Comparison of ENCODE assay signal across 24 mouse cellular contexts in the genomic region with DNA sequence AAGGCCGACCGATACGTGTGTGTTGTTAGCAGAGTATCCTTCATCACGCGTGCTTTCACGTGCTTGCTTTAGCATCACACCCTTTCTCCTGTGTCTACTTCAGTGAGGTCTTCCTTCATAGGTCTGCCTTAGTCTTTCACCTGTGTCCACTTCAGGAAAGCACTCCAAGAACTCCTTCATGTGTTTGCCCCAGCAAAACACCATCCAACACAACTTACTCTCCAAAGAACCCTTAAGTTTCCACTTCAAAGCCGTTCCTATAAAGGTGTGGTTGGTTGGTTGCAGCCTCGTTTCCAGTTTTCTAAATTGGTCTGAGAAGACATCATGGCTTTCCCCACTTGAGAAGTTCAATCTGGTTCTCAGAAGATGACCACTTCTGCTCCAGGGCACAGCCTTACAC. TPM values are rescaled to one million over a fixed set of nuclear protein-coding genes. Genes with fewer than 3 reads are reported as not detected.
DNase-seq lines count a peak whose midpoint lies in the region; ATAC-seq lines count a peak whose summit lies in the region.
"Had no signal": no experiment of that assay in that cellular context is flagged by ENCODE, and none has a peak within 500 bp of the region (broad histone marks: within the 10 kb centered on the region; RNA-seq: fewer than 3 reads in every experiment).

No protein-coding gene starts in this region.

- ATAC-seq in midbrain, embryonic 11.5 days (ENCODE audit: low FRiP score), result no peak
- ATAC-seq in midbrain, embryonic 15.5 days (replicated peaks), result no peak
- ATAC-seq: activated CD4-positive, CD25-positive, alpha-beta regulatory T cell, adult 4 months; CD4-positive, CD25-positive, alpha-beta regulatory T cell, adult 4 months; Patski had no signal

- 91% methylated on average over 8 of the region's 8 CpGs for WGBS in heart, embryonic 10.5 days
- 91% methylated on average over 8 of the region's 8 CpGs for WGBS in midbrain, embryonic 11.5 days
- WGBS in midbrain, embryonic 15.5 days, result 94% methylated on average over 8 of the region's 8 CpGs

- H3K4me2 ChIP-seq in midbrain, embryonic 11.5 days, result no peak overlapping the region
- no peak overlapping the region for H3K4me2 ChIP-seq in midbrain, embryonic 15.5 days
- H3K4me2 ChIP-seq: embryonic facial prominence, embryonic 12.5 days; forebrain, embryonic 13.5 days; forebrain, embryonic 15.5 days had no signal

- H3K27me3 ChIP-seq in heart, embryonic 10.5 days (ENCODE audit: insufficient read depth, poor library complexity, severe bottlenecking), result no peaks in the 10 kb centered on the region
- no peaks in the 10 kb centered on the region for H3K27me3 ChIP-seq in midbrain, embryonic 11.5 days (ENCODE audit: control insufficient read depth, insufficient read depth, low read length)
- H3K27me3 ChIP-seq in midbrain, embryonic 15.5 days (replicated peaks), result no peaks in the 10 kb centered on the region
- H3K27me3 ChIP-seq: CH12.LX; embryonic facial prominence, embryonic 12.5 days; forebrain, embryonic 13.5 days; forebrain, embryonic 15.5 days had no signal

- H3K9me3 ChIP-seq in heart, embryonic 10.5 days, result no peaks in the 10 kb centered on the region
- H3K9me3 ChIP-seq in midbrain, embryonic 11.5 days (ENCODE audit: control insufficient read depth, low read length), result no peaks in the 10 kb centered on the region
- H3K9me3 ChIP-seq in midbrain, embryonic 15.5 days, result no peaks in the 10 kb centered on the region
- H3K9me3 ChIP-seq: embryonic facial prominence, embryonic 10.5 days; embryonic facial prominence, embryonic 12.5 days; forebrain, embryonic 13.5 days; forebrain, embryonic 15.5 days; G1E had no signal

- H3K4me1 ChIP-seq in heart, embryonic 10.5 days, result no peaks in the 10 kb centered on the region
- no peaks in the 10 kb centered on the region for H3K4me1 ChIP-seq in midbrain, embryonic 11.5 days (ENCODE audit: control insufficient read depth, insufficient read depth, low read length)
- H3K4me1 ChIP-seq in midbrain, embryonic 15.5 days, result no peaks in the 10 kb centered on the region
- H3K4me1 ChIP-seq: embryonic facial prominence, embryonic 12.5 days; forebrain, embryonic 13.5 days; forebrain, embryonic 15.5 days had no signal

- no peak overlapping the region for H3K9ac ChIP-seq in midbrain, embryonic 11.5 days (ENCODE audit: low read length)
- H3K9ac ChIP-seq in midbrain, embryonic 15.5 days, result no peak overlapping the region
- H3K9ac ChIP-seq: embryonic facial prominence, embryonic 12.5 days; forebrain, embryonic 13.5 days; forebrain, embryonic 15.5 days had no signal

- H3K36me3 ChIP-seq in heart, embryonic 10.5 days, result no peaks in the 10 kb centered on the region
- no peaks in the 10 kb centered on the region for H3K36me3 ChIP-seq in midbrain, embryonic 11.5 days (ENCODE audit: control insufficient read depth, insufficient read depth, low read length)
- H3K36me3 ChIP-seq in midbrain, embryonic 15.5 days (replicated peaks), result no peaks in the 10 kb centered on the region
- H3K36me3 ChIP-seq: embryonic facial prominence, embryonic 10.5 days; embryonic facial prominence, embryonic 12.5 days; forebrain, embryonic 15.5 days; G1E had no signal

- peak; percentile 63 for DNase-seq in heart, embryonic 10.5 days (ENCODE audit: low spot score)
- no peak for DNase-seq in heart, postnatal 25 days (ENCODE audit: low spot score)
- peak; percentile 48 for DNase-seq in lung, postnatal 25 days (ENCODE audit: low spot score)
- DNase-seq in lung, postnatal 4 days, result no peak
- DNase-seq in midbrain, embryonic 11.5 days (ENCODE audit: low spot score, missing footprints), result peak; percentile 33
- DNase-seq: adrenal gland, adult 8-10 months; adrenal gland, postnatal 14 days; adrenal gland, postnatal 36 days; B cell, adult 2 months; cerebellum, adult 11-12 months; cerebellum, adult 2 months; cerebellum, adult 9-10 months; cerebellum, postnatal 10 days; cerebellum, postnatal 25 days had no signal

- H3K4me3 ChIP-seq in heart, embryonic 10.5 days, result no peak overlapping the region
- no peak overlapping the region for H3K4me3 ChIP-seq in midbrain, embryonic 11.5 days (ENCODE audit: low read depth, low read length)
- no peak overlapping the region for H3K4me3 ChIP-seq in midbrain, embryonic 15.5 days
- H3K4me3 ChIP-seq: embryonic facial prominence, embryonic 10.5 days; embryonic facial prominence, embryonic 12.5 days; forebrain, embryonic 13.5 days; forebrain, embryonic 15.5 days had no signal

- no peak overlapping the region for H3K27ac ChIP-seq in heart, embryonic 10.5 days
- H3K27ac ChIP-seq in midbrain, embryonic 11.5 days (ENCODE audit: low read depth, low read length), result no peak overlapping the region
- no peak overlapping the region for H3K27ac ChIP-seq in midbrain, embryonic 15.5 days
- H3K27ac ChIP-seq: embryonic facial prominence, embryonic 10.5 days; embryonic facial prominence, embryonic 12.5 days; forebrain, embryonic 13.5 days; forebrain, embryonic 15.5 days had no signal

- intact Hi-C loops in heart, postnatal 25 days (cut with DNase I), result no loop called here

RNA-seq across cellular contexts. Expression of a gene that starts 16.2 kb away (rescaled TPM):
- polyA plus RNA-seq in heart, embryonic 10.5 days (2016; fragmentation: Nextera tagmentation; extraction: Ambion mirVana), result 25.0 and 28.3 TPM in 2 replicates
- total RNA-seq in heart, postnatal 25 days (2021), result 10 to 100 TPM; 22.4 to 26.8 TPM
- 33.3 and 34.0 TPM in 2 replicates for polyA plus RNA-seq in midbrain, embryonic 11.5 days (2014; fragmentation: Nextera tagmentation; extraction: Ambion mirVana)
- 22.3 and 24.2 TPM in 2 replicates for polyA plus RNA-seq in midbrain, embryonic 15.5 days (2015; fragmentation: Nextera tagmentation; extraction: Ambion mirVana)

RNA-seq across cellular contexts. Expression of a gene that starts 34.7 kb away (rescaled TPM):
- polyA plus RNA-seq in heart, embryonic 10.5 days (2016; fragmentation: Nextera tagmentation; extraction: Ambion mirVana), result 3.9 and 4.2 TPM in 2 replicates
- 1 to 10 TPM; 2.7 to 3.6 TPM for total RNA-seq in heart, postnatal 25 days (2021)
- 6.1 and 7.5 TPM in 2 replicates for polyA plus RNA-seq in midbrain, embryonic 11.5 days (2014; fragmentation: Nextera tagmentation; extraction: Ambion mirVana)
- 9.7 and 13.3 TPM in 2 replicates for polyA plus RNA-seq in midbrain, embryonic 15.5 days (2015; fragmentation: Nextera tagmentation; extraction: Ambion mirVana)
- total RNA-seq: G1E had no signal
- polyA plus RNA-seq: G1E had no signal

Comparison
In these comparisons a context has a peak if more than half of its experiments do, and no peak if none do; other contexts are left out.
1. DNase-seq: peak in heart, embryonic 10.5 days (single experiment), lung, postnatal 25 days (single experiment) and midbrain, embryonic 11.5 days (single experiment); none in heart, postnatal 25 days (single experiment) and lung, postnatal 4 days (0 of 2).